ENCODE assay signal across 17 mouse cellular contexts in the genomic region with DNA sequence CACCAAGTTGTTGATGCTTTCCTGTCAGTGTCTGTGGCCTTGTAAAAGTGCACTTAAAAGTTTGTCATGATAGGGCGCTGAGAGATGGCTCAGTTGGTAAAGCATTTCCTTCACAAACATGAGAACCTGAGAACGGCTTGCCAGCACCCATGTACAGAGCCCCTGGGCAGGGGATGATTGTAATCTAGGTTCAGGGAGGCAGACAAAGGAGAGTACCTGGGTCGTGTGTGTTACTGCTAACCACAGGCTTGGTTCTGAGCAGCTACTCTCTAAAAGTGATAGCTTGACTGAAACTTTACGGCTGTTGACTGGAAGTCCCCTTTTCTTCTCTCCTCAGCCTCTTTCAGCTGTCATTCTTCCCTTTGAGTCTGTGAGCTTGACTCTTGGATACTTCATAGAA.
DNase-seq lines count a peak whose midpoint lies in the region; ATAC-seq and TF ChIP-seq lines count a peak whose summit lies in the region.
"Had no signal": no experiment of that assay in that cellular context is flagged by ENCODE, and none has a peak within 500 bp of the region (broad histone marks: within the 10 kb centered on the region; RNA-seq: fewer than 3 reads in every experiment).

No protein-coding gene starts in this region.

- no peaks in the 10 kb centered on the region for H3K36me3 ChIP-seq in spleen, adult 2 months (ENCODE audit: control insufficient read depth, insufficient read depth, low read length)
- no peaks in the 10 kb centered on the region for H3K36me3 ChIP-seq in midbrain, embryonic 15.5 days (replicated peaks)
- H3K36me3 ChIP-seq: limb, embryonic 13.5 days had no signal

- H3K4me2 ChIP-seq in midbrain, embryonic 15.5 days: no peak overlapping the region
- H3K4me2 ChIP-seq: hindbrain, embryonic 14.5 days; limb, embryonic 13.5 days; midbrain, embryonic 11.5 days had no signal

- WGBS in spleen, adult 2 months: 13% methylated on average over 4 of the region's 4 CpGs
- WGBS in midbrain, embryonic 15.5 days: 84% methylated on average over 4 of the region's 4 CpGs

- intact Hi-C loops in left cerebral cortex, postnatal 25 days (cut with DNase I): loop anchor here (5.0 kb wide), 1 partner anchor 91 kb away; no protein-coding TSS in a partner anchor

- peak overlapping the region; percentile 89 for H3K27ac ChIP-seq in spleen, adult 2 months (ENCODE audit: insufficient read depth, low read length)
- H3K27ac ChIP-seq in midbrain, embryonic 15.5 days: no peak overlapping the region
- H3K27ac ChIP-seq: hindbrain, embryonic 14.5 days; limb, embryonic 13.5 days had no signal

- ATAC-seq in activated CD4-positive, CD25-positive, alpha-beta regulatory T cell, adult 4 months: peak; percentile 62
- ATAC-seq in midbrain, embryonic 15.5 days (replicated peaks): no peak

- TF ChIP-seq POLR2A in spleen, adult 2 months (IDR thresholded peaks at IDR 0.05; ENCODE audit: low read depth, low read length): no peak

- peaks cover 41% of the 10 kb centered on the region for H3K4me1 ChIP-seq in spleen, adult 2 months (ENCODE audit: control insufficient read depth, insufficient read depth, insufficient read length)
- peaks cover 36% of the 10 kb centered on the region for H3K4me1 ChIP-seq in midbrain, embryonic 15.5 days

- no peak overlapping the region for H3K9ac ChIP-seq in midbrain, embryonic 15.5 days
- H3K9ac ChIP-seq: hindbrain, embryonic 14.5 days; limb, embryonic 13.5 days had no signal

- no peak for TF ChIP-seq CTCF in spleen, adult 2 months (IDR thresholded peaks at IDR 0.05; ENCODE audit: extremely low read depth, insufficient read depth, insufficient read length, insufficient replicate concordance)

- no peak for DNase-seq in spleen, adult 2 months (ENCODE audit: low read depth in 1 of 2, low spot score in 2 of 2)
- no peak for DNase-seq in spleen, postnatal 4 days (ENCODE audit: low spot score in 2 of 2)
- DNase-seq in naive thymus-derived CD4-positive, alpha-beta T cell, adult 2 months (ENCODE audit: low read depth): peak; percentile 87
- DNase-seq in c-Kit-positive CD71-positive TER-119-positive erythroid progenitor cells, embryonic 14.5 days (ENCODE audit: low spot score): no peak
- DNase-seq in left cerebral cortex, postnatal 25 days (ENCODE audit: low spot score in 2 of 2): no peak
- DNase-seq: adrenal gland, postnatal 10 days; gastrocnemius, postnatal 10 days; heart, postnatal 14 days; kidney, adult 18-20 months; kidney, postnatal 25 days; layer of hippocampus, adult 9-11 months; lung, adult 18-20 months had no signal

- no peaks in the 10 kb centered on the region for H3K27me3 ChIP-seq in spleen, adult 2 months (ENCODE audit: control insufficient read depth, insufficient read depth, low read length)
- no peaks in the 10 kb centered on the region for H3K27me3 ChIP-seq in midbrain, embryonic 15.5 days (replicated peaks)
- H3K27me3 ChIP-seq: limb, embryonic 13.5 days had no signal

- peak overlapping the region; percentile 23 for H3K4me3 ChIP-seq in spleen, adult 2 months (ENCODE audit: extremely low read depth, insufficient read depth, insufficient read length)
- H3K4me3 ChIP-seq in midbrain, embryonic 15.5 days: no peak overlapping the region
- H3K4me3 ChIP-seq: limb, embryonic 13.5 days had no signal

- no peaks in the 10 kb centered on the region for H3K9me3 ChIP-seq in midbrain, embryonic 15.5 days
- H3K9me3 ChIP-seq: limb, embryonic 13.5 days had no signal
